Mouse (Mus musculus) lung, adult 2 months (tissue): ENCODE measurements around the gene H2al2a. TPM values are rescaled to one million over a fixed set of nuclear protein-coding genes. Genes with fewer than 3 reads are reported as not detected.
"Not testable (repeated sequence)": the region's sequence is repeated elsewhere in the genome, so short reads cannot be mapped to it uniquely, and the experiment has no call there.

ENCODE experiments used
- DNase-seq: peaks from one replicate; pipeline ENCODE4 v3.0.0; 2022
- H3K4me1 ChIP-seq: fragments of 200-500 bp; 2 replicates; pipeline ENCODE4 v1.6.1; 2011; ENCODE audit warnings: low read length; ENCODE audit not compliant: control insufficient read depth, insufficient read depth
- H3K4me3 ChIP-seq: fragments of 200-500 bp; replicated peaks from 2 replicates; pipeline ENCODE3; 2011; ENCODE audit warnings: low read depth, mild to moderate bottlenecking, control low read depth, low read length; ENCODE audit errors: extremely low read depth
- CTCF ChIP-seq: fragments of 200-500 bp; IDR thresholded peaks from 2 replicates; pipeline ENCODE4 v1.5.1; 2011; ENCODE audit warnings: mild to moderate bottlenecking, low read length, control low read depth; ENCODE audit not compliant: insufficient read depth
- POLR2A ChIP-seq: fragments of 200-500 bp; IDR thresholded peaks from 2 replicates; pipeline ENCODE4 v1.6.1; 2011; ENCODE audit warnings: low read depth, mild to moderate bottlenecking, control low read depth, low read length, borderline replicate concordance; ENCODE audit errors: extremely low read depth
- WGBS: fragments of 180-500 bp; shearing (Covaris S2); methylation state at CpG from one replicate; pipeline ENCODE4 v1.1.7; 2018; 5-methylcytosine and 5-hydroxymethylcytosine counted together
- polyA plus RNA-seq: library from polyadenylated mRNA; depleted of rRNA; stranded (reverse); fragments of >200 nt; gene quantifications from 2 replicates; pipeline ENCODE4 v1.2.3, GENCODE M21; 2012; rRNA removed

Gene H2al2a
- polyA plus RNA-seq, 1 experiment: not detected

DNA sequence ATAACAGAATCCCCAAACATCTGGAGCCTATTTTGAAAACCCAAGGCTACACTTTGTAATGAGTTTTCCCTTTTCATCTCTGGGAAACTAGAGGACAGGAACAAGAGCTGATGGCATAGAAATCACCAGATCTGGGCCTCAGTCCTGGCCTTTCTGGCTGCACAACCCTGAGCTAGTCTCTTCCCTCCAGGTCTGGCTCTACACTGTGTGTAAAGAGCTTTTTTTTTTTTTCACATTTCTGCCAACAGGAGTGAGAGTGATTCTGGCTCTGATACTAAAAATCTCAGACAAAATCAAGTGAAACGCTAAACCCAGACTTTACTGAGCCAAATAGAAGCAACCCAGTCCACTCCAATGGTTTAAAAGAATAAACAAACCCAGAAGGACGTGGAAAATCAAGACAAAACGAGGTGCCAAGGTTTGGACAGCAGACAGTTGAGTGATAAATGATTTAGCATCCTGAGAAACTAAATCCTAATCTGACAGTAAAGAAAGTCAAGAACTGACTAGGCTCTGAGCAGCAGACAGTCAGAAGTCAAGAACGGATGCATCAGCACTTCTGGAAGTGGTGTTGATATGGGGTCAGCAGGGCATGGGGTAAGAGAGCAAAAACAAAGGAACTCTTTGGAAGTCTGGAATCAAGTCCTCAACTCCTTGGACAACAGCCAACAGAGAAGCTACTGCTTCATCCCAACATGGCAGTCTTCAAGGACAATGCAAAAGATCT is 21.0 kb downstream of the H2al2a start:
- Histone ChIP-seq H3K4me3 (no peak overlapping the region), H3K4me1 (no peaks in the 10 kb centered on the region)
- WGBS: 24% methylated on average over 4 of the region's 4 CpGs
- no peak for TF ChIP-seq POLR2A
- TF ChIP-seq CTCF: no peak
- DNase-seq: no peak

GRCm38 (mm10) chr2:17973868-17974440 is 22.8 kb downstream of the H2al2a start:
- WGBS: 50% methylated on average over 2 of the region's 2 CpGs
- no peak overlapping the region for H3K4me3 ChIP-seq
- no peak for DNase-seq
- H3K4me1 ChIP-seq: no peaks in the 10 kb centered on the region
- TF ChIP-seq POLR2A (no peak), CTCF (no peak)

DNA sequence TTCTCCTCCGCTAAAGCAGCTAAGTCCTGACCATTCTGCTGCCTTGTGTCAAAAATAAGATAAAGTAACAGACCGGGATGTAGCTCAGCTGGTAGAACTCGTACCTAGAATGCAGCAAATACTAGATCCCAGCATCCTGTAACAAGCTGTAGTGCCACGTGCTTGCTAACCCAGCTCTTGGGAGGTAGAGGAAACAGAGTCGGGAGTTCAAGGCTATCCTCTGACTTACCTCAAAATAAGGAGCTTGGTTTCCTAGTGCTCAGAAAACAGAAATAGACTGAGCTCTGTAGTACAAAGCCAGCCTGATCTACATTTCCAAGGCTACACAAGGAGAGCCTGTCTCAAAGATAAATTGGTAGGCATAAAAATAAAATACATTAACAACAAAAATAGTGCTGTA is 23.5 kb downstream of the H2al2a start:
- TF ChIP-seq CTCF: no peak
- TF ChIP-seq POLR2A: no peak
- Histone ChIP-seq H3K4me1 (no peaks in the 10 kb centered on the region), H3K4me3 (no peak overlapping the region)
- WGBS: 81% methylated on average over 5 of the region's 5 CpGs
- DNase-seq: no peak

GRCm38 (mm10) chr2:17972843-17973242 is 23.9 kb downstream of the H2al2a start:
- no peak for TF ChIP-seq POLR2A
- no peak for TF ChIP-seq CTCF
- no peak for DNase-seq
- Histone ChIP-seq H3K4me1 (no peaks in the 10 kb centered on the region), H3K4me3 (no peak overlapping the region)
- 94% methylated on average over 2 of the region's 2 CpGs for WGBS

DNA sequence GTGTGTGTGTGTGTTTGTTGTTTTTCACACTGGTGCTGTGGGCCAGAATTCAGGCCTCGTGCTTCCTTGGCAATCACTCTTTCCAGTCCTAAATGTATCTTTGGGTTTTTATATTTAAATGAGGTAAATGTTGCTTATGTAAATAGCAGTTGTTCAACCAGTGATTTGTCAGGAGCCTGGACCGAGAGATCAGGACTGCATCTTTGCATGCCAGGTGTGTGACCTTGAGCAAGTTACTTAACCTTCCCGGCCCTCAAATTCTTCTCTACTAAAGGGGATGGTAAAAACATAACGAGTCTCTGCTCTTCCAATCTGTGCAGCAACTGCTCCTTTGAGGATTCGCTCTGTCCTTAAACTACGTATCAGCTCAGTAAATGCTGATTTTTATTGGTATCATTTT is 25.4 kb downstream of the H2al2a start:
- Histone ChIP-seq H3K4me3 (no peak overlapping the region), H3K4me1 (no peaks in the 10 kb centered on the region)
- no peak for DNase-seq
- TF ChIP-seq POLR2A (no peak), CTCF (no peak)
- 83% methylated on average over 6 of the region's 6 CpGs for WGBS

DNA sequence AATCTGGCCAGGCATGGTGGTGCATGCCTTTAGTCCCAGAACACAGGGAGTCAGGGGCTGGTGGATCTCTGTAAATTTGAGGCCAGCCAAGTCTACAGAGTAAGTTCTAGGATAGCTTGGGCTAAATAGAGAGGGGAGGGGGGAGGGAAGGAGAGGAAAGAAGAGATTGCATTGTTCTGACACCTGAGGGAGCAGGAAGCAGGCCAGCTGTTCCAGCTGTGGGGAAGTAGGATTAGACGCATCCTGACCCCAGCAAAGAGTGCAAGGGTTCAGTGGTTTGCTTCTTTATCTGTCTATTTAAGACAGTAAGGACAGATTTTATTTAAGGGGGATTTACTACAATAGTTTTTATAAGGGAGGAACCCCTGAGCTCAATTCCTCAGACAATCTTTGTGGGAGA is 26.1 kb downstream of the H2al2a start:
- TF ChIP-seq POLR2A: no peak
- TF ChIP-seq CTCF: no peak
- DNase-seq: no peak
- Histone ChIP-seq H3K4me3 (no peak overlapping the region), H3K4me1 (no peaks in the 10 kb centered on the region)
- WGBS: 71% methylated on average over 1 of the region's 1 CpGs

DNA sequence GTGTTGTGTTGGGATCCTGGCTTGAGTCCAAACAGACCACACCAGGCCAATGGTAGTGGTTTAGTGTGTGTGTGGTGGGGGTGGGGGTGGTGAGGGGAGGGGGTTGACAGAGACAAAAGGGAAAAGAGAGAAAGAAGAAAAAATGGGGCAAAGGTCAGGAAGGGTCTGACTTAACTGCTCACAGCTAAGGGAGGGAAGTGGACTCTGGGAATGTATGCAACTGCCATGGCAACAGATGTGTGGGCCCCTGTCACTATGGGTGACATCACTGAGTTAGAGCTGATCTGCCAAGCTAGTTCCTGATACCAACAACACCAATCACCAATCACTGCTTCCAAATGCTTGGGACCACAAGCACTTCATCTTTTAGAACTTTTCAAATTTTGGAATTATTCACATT is 26.6 kb downstream of the H2al2a start:
- TF ChIP-seq CTCF (no peak), POLR2A (no peak)
- H3K4me1 ChIP-seq: no peaks in the 10 kb centered on the region
- no peak for DNase-seq
- no peak overlapping the region for H3K4me3 ChIP-seq

DNA sequence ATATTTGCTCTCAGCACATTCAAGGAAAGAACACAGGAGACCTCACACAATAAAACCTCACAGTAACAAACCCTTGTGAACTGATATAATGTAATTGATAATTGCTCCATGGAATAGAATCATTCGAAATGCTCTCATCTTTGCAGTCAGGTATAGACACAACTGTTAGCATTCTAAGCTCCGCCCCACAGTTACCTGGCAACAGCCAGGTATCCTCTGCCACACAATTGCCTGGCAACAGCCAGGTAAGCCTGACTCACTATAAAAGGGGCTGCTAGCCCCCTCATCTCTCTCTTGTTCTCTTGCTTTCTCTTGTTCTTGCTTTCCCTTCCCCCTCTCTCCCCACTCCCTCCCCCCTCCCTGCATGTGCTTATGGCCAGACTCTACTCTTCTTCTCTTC is 28.2 kb downstream of the H2al2a start:
- DNase-seq: no peak
- Histone ChIP-seq H3K4me3 (no peak overlapping the region), H3K4me1 (no peaks in the 10 kb centered on the region)
- 88% methylated on average over 2 of the region's 2 CpGs for WGBS
- TF ChIP-seq CTCF: no peak

DNA sequence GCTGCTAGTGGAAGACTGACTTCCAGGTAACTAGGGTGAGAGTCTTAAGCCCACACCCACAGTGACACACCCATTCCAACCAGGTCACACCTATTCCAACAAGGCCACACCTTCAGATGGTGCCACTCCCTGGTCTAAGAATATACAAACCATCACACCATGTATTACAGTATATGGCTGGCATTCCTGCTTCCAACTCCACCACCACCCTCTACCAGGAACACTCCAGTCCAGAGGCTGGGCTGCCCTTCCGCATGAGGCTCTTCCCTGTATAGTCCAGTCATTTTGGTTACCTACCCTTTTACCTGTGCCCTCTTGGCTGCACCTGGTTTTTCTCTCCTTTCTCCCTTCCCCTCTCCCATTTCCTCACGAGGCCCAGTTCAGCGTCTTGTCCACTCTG is 28.7 kb downstream of the H2al2a start:
- H3K4me1 ChIP-seq, H3K4me3 ChIP-seq, DNase-seq: not testable (repeated sequence)
- WGBS: 89% methylated on average over 3 of the region's 3 CpGs

DNA sequence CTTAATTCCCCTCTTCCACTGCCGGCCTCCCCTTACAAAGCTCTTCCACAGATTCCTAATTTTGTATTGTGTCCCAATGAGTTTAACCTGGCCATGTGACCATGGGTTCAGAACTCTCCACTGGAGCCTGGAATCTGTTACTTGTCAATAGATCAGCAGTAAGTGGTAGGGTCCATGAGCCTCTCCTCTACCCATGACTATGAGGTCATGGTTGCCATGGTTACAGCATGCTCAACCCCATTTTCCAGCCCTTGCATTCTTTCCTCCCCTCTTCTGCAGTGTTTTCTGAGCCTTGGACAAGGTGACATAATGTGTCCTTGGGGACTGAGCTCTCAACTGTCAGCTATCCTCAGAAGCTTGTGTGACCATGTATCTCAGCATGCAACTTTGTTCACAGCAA is 37.3 kb downstream of the H2al2a start:
- DNase-seq: no peak
- Histone ChIP-seq H3K4me1 (no peaks in the 10 kb centered on the region), H3K4me3 (no peak overlapping the region)
- no peak for TF ChIP-seq CTCF
- no peak for TF ChIP-seq POLR2A
- WGBS: 89% methylated on average over 1 of the region's 1 CpGs

- no peaks in the 10 kb centered on the region; the same call in 1 of the 2 replicates for H3K4me1 ChIP-seq
- no peak overlapping the region for H3K4me3 ChIP-seq
- no peak for DNase-seq
- no peak for TF ChIP-seq POLR2A
- no peak for TF ChIP-seq CTCF
- WGBS: 66% methylated on average over 3 of the region's 3 CpGs
Measured at GRCm38 (mm10) chr2:17946875-17947274, 49.9 kb downstream of the H2al2a start.

Other genes starting within 250 kb of the H2al2a start
- gene A930004D18Rik, start 40.8 kb upstream of the H2al2a start, polyA plus RNA-seq: 3.3 and 4.4 TPM in 2 replicates
- 1.8 and 2.1 TPM in 2 replicates for gene Skida1, start 52.1 kb upstream of the H2al2a start, polyA plus RNA-seq
- gene Mllt10, start 58.3 kb upstream of the H2al2a start, polyA plus RNA-seq: 27.3 and 34.7 TPM in 2 replicates